Mouse (Mus musculus) hindbrain, postnatal 0 days (tissue): ENCODE results near the gene Pllp. TPM values are rescaled to one million over a fixed set of nuclear protein-coding genes. Genes with fewer than 3 reads are reported as not detected.
A peak's percentile ranks its signal among the peaks of the same experiment; 100 is the strongest.

Experiments used
- ATAC-seq: fragments of 200-750 bp; cut with Nextera tagmentation; 2 replicates; pipeline ENCODE4 v1.8.0; 2017; ENCODE audit warnings: mild to moderate bottlenecking, moderate TSS enrichment, moderate library complexity
- DNase-seq: peaks from one replicate; pipeline ENCODE4 v3.0.0-alpha.2; 2015; ENCODE audit warnings: low spot score
- H3K27ac ChIP-seq: fragments of 300-500 bp; sonication (generic); 2 replicates; pipeline ENCODE4 v1.5.1; 2014; ENCODE audit warnings: mild to moderate bottlenecking
- H3K27me3 ChIP-seq: fragments of 300-500 bp; sonication (generic); 2 replicates; pipeline ENCODE4 v1.6.1; 2014; ENCODE audit warnings: low read length, mixed read lengths; ENCODE audit not compliant: insufficient read depth
- H3K36me3 ChIP-seq: fragments of 300-500 bp; sonication (generic); 2 replicates; pipeline ENCODE4 v1.6.1; 2014; ENCODE audit warnings: low read length, mixed read lengths; ENCODE audit not compliant: insufficient read depth
- H3K4me1 ChIP-seq: fragments of 300-500 bp; sonication (generic); 2 replicates; pipeline ENCODE4 v1.6.1; 2014; ENCODE audit warnings: antibody characterized with exemption, low read length, mixed read lengths; ENCODE audit not compliant: insufficient read depth
- H3K4me2 ChIP-seq: fragments of 300-500 bp; sonication (generic); 2 replicates; pipeline ENCODE4 v1.6.1; 2014; ENCODE audit warnings: low read depth, mild to moderate bottlenecking, low read length, moderate library complexity, mixed read lengths
- H3K4me3 ChIP-seq: fragments of 300-500 bp; sonication (generic); 2 replicates; pipeline ENCODE4 v1.5.1; 2014; ENCODE audit warnings: low read length
- H3K9ac ChIP-seq: fragments of 300-500 bp; sonication (generic); replicated peaks from 2 replicates; pipeline ENCODE4 v1.6.1; 2014; ENCODE audit warnings: mild to moderate bottlenecking, low read length, moderate library complexity, mixed read lengths
- H3K9me3 ChIP-seq: fragments of 300-500 bp; sonication (generic); 2 replicates; pipeline ENCODE4 v1.6.1; 2016; ENCODE audit warnings: low read length, mixed read lengths
- CTCF ChIP-seq: IDR thresholded peaks from 2 replicates; pipeline ENCODE4 v1.5.1; 2016; ENCODE audit warnings: antibody characterized with exemption, control low read depth, low read depth
- WGBS: fragments of 180-500 bp; shearing (Covaris S2); extraction: QIAGEN DNeasy Blood & Tissue Kit; methylation state at CpG from one replicate; pipeline ENCODE4 v1.1.7; 2014; 5-methylcytosine and 5-hydroxymethylcytosine counted together
- polyA plus RNA-seq: library from polyadenylated mRNA; unstranded; fragments of >200 nt; fragmentation: Nextera tagmentation; extraction: Ambion mirVana; gene quantifications from 2 replicates; pipeline ENCODE4 v1.2.1, GENCODE M21; 2015
- total RNA-seq: library from RNA; depleted of rRNA; stranded (reverse); fragments of >200 nt; gene quantifications from 2 replicates; pipeline ENCODE4 v1.2.3, GENCODE M21; 2014

Pllp gene
- total and polyA plus RNA-seq, 2 experiments from 2014 or later = 18.6 to 20.3 TPM

DNA sequence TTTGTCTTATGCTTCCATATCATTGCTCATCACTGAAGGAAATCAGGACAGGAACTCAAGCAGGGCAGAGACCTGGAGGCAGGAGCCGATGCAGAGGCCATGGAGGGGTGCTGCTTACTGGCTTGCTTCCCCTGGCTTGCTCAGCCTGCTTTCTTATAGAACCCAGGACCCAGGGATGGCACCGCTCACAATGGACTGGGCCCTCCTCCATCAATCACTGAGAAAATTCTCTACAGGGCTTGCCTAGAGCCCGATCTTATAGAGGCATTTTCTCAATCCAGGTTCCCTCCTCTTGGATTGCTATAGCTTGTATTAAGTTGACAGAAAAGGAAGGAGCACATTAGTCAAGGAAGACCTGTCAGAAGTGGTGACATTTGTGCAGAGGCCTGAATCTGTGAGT, 488 bp upstream of the Pllp start:
- DNase-seq (no peak), ATAC-seq (no peak)
- Histone ChIP-seq H3K9me3 (no peaks in the 10 kb centered on the region), H3K4me1 (peaks cover 9% of the 10 kb centered on the region; the same call in 1 of the 2 replicates), H3K27ac (no peak overlapping the region), H3K4me2 (peak overlapping the region; percentile 67), H3K27me3 (peaks cover 28% of the 10 kb centered on the region), H3K4me3 (peak overlapping the region; percentile 44), H3K9ac (no peak overlapping the region; the same call in 1 of the 2 replicates), H3K36me3 (no peaks in the 10 kb centered on the region)
- WGBS = 53% methylated on average over 3 of the region's 3 CpGs
- TF ChIP-seq CTCF = no peak

DNA sequence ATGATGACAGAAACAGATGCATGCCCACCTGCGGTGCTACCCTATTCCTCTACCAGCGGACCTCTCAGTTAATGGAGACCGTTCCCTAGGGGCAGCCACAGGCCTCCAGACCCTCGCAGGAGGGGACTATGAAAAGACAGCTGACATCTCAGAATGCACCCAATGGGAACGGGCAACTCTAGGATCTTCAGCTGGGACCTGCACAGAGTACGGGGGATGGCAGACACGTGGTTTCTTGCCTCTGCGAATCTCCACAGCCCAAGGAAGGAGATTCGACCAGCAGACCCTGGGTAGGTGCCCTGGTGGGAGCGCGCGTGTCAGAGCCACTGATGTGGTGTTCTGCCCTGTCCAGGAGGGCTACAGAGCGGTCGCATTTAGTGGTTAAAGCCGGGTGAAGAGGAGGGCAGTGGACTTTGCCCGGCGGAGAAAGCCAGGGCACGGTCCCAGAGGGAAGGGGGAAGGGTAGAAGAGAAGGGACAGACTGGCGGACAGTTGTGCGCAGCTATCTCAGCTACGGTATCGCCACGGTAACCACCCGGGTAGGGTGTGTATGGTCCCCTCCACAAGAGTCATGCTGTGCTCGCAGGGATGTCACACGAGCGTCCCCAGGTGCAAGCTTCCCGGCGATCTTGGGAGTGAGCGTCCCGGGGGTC, 611 bp downstream of the Pllp start:
- DNase-seq (peak; percentile 26), ATAC-seq (peak; percentile 44)
- peak overlapping the region; percentile 67 for H3K4me2 ChIP-seq
- H3K27ac ChIP-seq = peak overlapping the region; percentile 15; the same call in 1 of the 2 replicates
- peaks cover 28% of the 10 kb centered on the region for H3K27me3 ChIP-seq
- peaks cover 13% of the 10 kb centered on the region; the same call in 1 of the 2 replicates for H3K4me1 ChIP-seq
- WGBS = 2% methylated on average over 31 of the region's 31 CpGs
- H3K9ac ChIP-seq = peak overlapping the region; percentile 49; the same call in 1 of the 2 replicates
- TF ChIP-seq CTCF = no peak
- H3K4me3 ChIP-seq = peak overlapping the region; percentile 44
- no peaks in the 10 kb centered on the region for H3K9me3 ChIP-seq
- no peaks in the 10 kb centered on the region for H3K36me3 ChIP-seq

DNA sequence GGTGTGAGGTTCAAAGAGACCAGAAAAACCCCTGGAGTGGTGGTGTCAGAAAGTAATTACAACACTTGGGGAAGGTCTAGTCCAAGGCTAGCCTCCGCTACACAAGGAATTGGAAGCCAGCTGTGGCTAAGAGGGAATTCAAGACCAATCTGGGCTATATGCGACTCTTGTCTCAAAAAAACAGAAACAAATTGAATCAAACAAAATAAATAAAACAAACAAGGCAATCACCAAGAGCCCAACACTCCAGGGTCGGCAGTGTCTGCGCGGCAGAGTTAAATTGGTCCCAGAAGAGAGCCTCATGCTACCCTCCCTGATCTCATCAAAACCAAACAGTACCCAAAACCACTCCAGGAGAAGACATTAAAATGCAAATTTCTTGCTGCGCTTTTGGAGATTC, 1.4 kb downstream of the Pllp start:
- Histone ChIP-seq H3K27ac (no peak overlapping the region), H3K4me2 (peak overlapping the region; percentile 67; the same call in 1 of the 2 replicates), H3K9ac (no peak overlapping the region), H3K9me3 (no peaks in the 10 kb centered on the region), H3K36me3 (no peaks in the 10 kb centered on the region), H3K4me1 (peaks cover 13% of the 10 kb centered on the region; the same call in 1 of the 2 replicates), H3K27me3 (peaks cover 28% of the 10 kb centered on the region), H3K4me3 (peak overlapping the region; percentile 44; the same call in 1 of the 2 replicates)
- no peak for DNase-seq
- TF ChIP-seq CTCF = no peak
- no peak for ATAC-seq
- WGBS = 8% methylated on average over 6 of the region's 6 CpGs

DNA sequence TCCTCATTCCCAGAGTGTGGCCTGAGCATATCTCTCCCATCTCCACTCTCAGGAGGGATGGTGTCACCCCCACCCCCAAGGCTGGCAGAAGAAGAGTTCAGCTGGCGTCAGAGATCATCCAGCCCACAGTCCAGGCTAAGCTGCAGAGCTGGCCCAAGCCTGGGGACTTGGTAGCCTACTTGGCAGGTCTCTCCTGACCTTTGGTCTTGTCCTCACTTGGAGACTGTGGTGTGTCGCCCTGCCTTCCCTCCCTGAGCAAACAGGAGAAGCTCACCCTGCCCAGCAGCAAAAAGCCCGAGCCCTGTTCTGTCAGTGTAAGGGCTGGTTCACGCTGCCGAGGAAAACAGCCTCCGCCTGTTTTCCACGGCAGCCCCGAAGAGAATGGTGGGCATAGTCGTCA, 10.1 kb downstream of the Pllp start:
- Histone ChIP-seq H3K9ac (no peak overlapping the region), H3K4me1 (0 out of 2 replicates have a peak, but pooled peaks cover under 1% of the 10 kb centered on the region), H3K4me3 (no peak overlapping the region), H3K27ac (no peak overlapping the region), H3K36me3 (no peaks in the 10 kb centered on the region), H3K27me3 (no peaks in the 10 kb centered on the region), H3K4me2 (no peak overlapping the region), H3K9me3 (no peaks in the 10 kb centered on the region)
- DNase-seq (no peak), ATAC-seq (no peak)
- 73% methylated on average over 9 of the region's 9 CpGs for WGBS
- no peak for TF ChIP-seq CTCF

DNA sequence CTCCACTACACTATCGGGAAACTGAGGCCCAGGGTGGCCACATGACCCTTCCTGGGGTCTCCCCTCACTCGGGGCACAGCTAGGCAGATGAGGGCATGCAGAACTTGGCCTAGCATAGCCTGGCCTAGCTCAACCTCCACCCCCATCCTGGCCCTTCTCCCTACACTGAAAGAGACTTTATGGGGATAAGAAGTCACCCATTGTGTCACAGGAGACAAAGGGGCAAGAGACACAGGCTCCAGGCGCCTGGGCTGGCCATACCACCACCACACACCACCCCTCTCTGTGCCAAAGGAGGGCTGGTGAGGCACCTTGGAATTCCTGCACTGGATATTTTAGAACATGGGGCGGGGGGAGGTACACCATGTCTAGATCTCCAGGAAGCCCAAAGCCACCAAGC, 11.8 kb downstream of the Pllp start:
- TF ChIP-seq CTCF = no peak
- H3K27ac ChIP-seq = no peak overlapping the region
- DNase-seq = no peak
- H3K36me3 ChIP-seq = no peaks in the 10 kb centered on the region
- H3K4me3 ChIP-seq = no peak overlapping the region
- no peak overlapping the region for H3K9ac ChIP-seq
- H3K4me2 ChIP-seq = no peak overlapping the region
- no peaks in the 10 kb centered on the region for H3K27me3 ChIP-seq
- H3K4me1 ChIP-seq = no peaks in the 10 kb centered on the region
- H3K9me3 ChIP-seq = no peaks in the 10 kb centered on the region
- ATAC-seq = no peak
- 74% methylated on average over 4 of the region's 4 CpGs for WGBS

DNA sequence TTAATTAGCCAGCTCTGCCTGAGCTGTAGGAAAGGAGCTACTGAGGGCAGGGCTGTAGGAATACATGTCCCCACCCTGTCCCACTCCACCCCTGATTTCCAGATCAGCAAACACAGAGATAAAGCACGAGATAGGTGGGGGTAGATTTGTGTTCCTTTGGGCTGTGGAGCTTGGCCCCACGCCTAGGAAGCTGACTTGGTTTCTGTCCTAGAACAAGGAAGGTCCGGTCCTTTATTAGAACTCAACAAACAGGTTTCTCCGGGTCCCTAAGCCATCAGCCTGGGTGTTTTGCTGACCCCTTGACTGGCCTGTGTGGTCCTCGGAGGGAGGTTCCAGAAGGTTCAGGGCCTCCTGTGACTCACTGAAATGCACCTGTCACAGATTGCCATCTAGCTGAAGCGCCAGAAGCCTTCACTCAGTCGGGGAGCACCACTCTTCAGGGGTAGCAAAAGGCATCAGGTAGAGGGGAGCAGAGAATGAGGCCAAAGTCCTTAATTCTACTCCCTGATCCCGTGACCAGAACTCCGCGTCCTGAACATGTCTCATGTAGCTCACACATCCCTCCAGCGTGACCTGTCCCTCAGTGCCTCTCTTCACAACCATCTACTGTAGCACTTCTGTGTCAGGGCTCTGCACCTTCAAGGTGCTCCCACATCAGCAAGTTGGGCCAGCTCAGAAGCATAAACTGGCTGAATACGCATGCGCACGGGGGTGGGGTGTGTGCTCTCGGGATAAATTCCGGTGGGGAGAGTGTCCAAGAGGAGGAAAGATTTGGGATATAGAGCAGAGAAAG, 13.2 kb downstream of the Pllp start:
- Histone ChIP-seq H3K27ac (no peak overlapping the region), H3K27me3 (no peaks in the 10 kb centered on the region), H3K9ac (no peak overlapping the region), H3K4me1 (no peaks in the 10 kb centered on the region), H3K9me3 (no peaks in the 10 kb centered on the region), H3K4me3 (no peak overlapping the region), H3K36me3 (no peaks in the 10 kb centered on the region), H3K4me2 (no peak overlapping the region)
- DNase-seq = no peak
- ATAC-seq = no peak
- 83% methylated on average over 16 of the region's 16 CpGs for WGBS
- no peak for TF ChIP-seq CTCF
